Mouse (Mus musculus): ENCODE results near the gene Capn10.

Gene Capn10

DNA sequence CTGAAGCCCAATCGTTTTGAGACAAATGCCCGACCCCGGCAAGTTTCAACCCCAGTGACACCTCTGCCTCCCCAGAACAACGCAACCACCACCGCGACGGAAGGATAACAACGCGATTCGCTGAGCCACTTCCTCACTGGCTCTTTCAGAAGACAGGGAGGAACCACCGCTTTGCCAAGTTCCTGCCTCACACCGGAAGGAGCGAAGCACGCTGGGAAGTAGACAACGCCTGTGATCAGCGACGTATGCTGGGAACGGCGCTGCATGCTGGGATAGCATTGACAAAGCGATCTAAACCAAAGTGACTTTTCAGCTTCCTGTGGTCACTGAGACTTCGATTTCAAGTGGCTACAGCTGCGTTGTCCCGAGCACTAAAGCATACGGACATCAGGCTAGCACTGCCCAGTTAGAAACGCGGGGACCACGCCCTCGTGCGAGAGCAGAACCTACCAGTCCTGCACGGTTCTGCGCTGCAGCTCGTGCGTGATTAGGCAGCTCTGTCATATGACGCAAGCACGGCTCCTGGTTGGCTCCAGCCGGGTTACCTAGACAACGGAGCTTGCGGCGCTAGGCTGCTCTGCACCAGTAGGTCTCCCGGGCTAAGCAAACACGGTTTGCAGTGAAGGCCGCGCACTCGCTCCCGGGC is at the start of gene Capn10:
Capn10 (plus strand) TSS at position 195 of the 646 bp plus-strand sequence.
- peak; percentile 87 for DNase-seq (ENCODE audit: low read depth)

DNA sequence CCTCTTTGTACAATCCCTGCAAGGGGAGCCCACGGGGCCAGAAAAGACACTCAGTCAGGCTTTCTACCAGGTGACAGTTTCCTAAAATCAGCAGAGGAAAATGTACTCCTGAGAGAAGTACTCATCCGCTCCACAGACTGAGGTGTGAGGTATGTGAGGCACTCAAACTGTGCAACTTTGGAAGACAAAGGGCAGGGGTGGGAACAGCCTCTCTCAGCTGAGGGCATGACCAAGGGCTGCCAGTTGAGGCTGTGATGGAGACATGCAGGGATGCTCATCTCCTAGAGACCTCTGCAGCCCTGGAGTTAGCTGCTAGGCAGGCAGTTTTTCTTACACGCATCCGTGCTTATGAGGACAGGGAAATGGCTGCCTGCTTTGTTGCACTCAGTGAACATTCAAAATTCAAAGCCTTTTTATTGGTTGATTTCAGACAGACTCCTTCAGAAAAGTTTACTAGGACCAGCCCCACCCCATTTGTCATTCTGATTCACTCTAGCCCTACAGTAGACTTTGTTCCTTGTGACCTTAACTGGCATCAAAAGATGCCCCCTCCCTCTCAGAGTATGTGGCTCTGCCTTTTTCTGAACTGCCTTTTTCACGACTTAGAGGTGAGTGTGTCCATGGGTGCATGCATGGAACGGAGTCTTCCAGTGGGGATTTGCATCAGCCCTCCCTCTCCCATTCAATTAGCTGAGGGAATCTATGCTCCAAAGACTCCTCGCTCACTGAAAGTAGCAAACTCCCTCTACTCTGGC is 45.1 kb upstream of the Capn10 start:
- DNase-seq (ENCODE audit: low read depth) = no peak

GRCm38 (mm10) chr1:92892791-92893190 is 41.4 kb upstream of the Capn10 start:
- DNase-seq (ENCODE audit: low read depth) = no peak

GRCm38 (mm10) chr1:92893896-92894295 is 40.3 kb upstream of the Capn10 start:
- no peak for DNase-seq (ENCODE audit: low read depth)

- peak; percentile 59 for DNase-seq (ENCODE audit: low read depth)
Observed at GRCm38 (mm10) chr1:92895089-92895488, 39.1 kb upstream of the Capn10 start.

DNA sequence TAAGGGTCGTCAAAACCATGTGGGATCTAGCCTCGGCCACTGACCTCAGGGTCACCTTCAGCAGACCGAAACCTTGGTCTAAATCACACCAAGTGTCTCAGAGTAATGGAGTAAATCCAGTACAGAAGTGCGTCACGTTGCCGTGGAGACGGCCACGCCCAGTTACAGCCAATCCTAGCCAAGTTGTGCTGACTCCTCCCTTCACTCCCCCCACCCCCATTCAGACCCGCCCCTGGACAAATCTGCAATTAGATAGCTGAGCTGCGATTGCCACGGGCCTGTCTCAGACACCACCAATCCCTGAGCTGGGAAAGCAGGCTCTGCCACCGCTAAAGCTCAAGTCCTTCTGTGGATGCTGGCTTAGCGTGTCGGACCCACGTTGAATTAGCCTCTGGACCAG is 31.4 kb upstream of the Capn10 start, which contains the start of gene Ankmy1:
Ankmy1 (minus strand) TSS at position 121 of the 400 bp plus-strand sequence.
- no peak for DNase-seq (ENCODE audit: low read depth)

DNA sequence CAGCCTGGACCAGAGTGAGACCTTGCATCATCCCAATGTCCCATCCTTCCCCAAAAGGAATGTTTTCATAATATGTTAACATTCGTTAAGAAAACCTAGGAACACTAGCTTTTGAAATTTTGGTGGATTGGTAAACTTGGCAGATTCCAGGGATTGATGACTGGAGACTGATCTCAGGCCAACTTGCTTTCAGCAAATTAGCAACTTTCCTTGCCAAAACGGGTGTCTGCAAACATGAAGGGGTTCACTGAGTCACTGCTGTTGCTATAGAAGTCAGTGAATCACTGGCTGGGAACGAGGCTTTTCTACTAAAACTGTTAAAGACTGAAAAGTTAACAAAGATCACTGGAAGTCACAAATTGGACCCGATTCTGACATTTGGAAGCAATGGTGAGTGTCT is 30.5 kb upstream of the Capn10 start:
- no peak for DNase-seq (ENCODE audit: low read depth)

- DNase-seq (ENCODE audit: low read depth) = no peak
Observed at GRCm38 (mm10) chr1:92905703-92906310, 28.4 kb upstream of the Capn10 start.

- peak; percentile 68 for DNase-seq (ENCODE audit: low read depth)
Observed at GRCm38 (mm10) chr1:92906779-92907631, 27.2 kb upstream of the Capn10 start, which contains the start of gene Dusp28. TSS of gene Dusp28 (plus strand) at chr1:92906981.

DNA sequence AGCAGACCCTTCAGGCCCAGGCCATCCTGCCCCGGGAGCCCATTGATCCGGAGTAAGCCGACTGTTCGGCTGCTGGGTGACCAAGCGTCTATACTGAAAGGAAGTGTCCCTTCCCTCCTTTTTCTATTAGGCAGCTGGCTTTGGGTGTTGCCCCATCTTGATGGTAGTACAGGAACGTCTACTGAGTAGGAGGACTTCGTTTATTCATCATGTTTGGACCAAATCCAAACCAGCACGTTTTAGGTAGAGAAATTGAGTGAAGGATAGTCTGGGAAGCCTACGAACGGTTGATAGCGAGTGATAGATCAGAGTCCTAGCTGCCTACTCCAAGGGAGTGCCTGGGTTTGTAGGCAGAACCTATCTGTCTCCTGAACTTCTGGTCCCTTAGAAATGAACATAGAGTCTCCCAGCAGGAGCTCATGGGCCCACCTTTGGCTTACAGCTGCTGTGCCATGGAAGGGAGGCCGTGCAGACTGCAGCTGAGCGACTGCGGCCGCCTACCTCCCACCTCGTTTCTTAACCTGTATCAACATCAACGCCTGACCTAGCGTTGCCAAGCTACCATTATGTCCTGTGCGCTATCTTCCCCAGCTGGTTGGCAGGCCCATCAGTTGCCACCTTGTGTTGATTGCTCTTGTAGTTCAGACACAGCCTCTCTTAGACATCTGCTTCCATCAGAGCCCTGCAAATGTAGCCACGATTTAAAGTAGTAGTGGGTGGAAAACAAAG is 26.4 kb upstream of the Capn10 start:
- DNase-seq (ENCODE audit: low read depth) = no peak

DNA sequence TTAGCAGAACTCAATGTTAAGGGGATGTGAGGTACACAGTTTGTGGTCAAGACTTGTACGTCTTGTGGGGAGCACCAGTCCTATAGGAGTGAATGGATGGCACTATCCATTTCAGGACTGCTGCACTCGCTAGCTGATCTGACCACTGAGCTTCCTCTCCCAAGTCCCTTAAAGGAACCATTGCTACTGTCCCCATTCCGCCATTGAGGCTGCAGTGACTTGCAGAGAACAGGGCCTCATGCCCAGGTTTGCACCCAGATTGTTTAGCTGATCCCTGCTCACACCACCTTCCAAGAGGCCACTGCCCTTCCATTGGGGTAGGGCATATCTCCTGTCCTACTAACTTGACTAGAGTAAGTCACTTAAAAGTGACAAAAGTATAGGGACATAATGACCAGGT is 25.5 kb upstream of the Capn10 start:
- DNase-seq (ENCODE audit: low read depth) = no peak

GRCm38 (mm10) chr1:92909068-92909467 is 25.1 kb upstream of the Capn10 start:
- DNase-seq (ENCODE audit: low read depth) = no peak

DNA sequence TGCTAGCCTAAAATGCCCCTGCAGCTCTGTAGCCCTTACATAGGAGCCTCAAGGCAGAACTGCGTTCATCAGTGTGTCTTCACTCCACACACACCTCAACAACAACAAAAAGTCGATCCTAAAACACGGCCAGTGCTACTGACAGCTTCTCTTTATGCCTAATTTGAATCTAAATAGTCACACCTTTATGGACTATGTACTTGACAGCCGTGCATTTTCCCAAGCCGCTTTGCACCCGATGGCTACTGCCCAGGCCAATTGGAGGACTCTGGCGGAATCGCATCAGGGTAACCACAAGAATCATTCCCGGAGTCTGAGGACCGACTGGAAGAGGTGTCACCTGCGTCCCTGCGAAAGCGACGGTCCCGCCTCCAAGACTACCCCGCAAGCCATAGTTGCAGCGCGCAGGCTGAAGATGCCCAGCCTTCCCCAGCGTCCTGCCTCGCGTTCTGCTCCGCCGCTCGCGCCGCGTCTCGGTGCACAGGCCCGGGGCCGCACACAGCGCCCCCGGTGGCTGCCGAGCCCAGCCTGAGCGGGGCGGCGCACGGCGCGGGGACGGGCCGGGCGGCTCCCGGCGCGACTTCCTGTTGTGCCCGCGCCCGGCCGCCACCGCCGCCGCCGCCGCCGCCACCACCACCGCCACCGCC is 23.8 kb upstream of the Capn10 start, which contains the start of gene Rnpepl1:
Rnpepl1 (plus strand) TSS at position 545 of the 647 bp plus-strand sequence.
- no peak for DNase-seq (ENCODE audit: low read depth)

DNA sequence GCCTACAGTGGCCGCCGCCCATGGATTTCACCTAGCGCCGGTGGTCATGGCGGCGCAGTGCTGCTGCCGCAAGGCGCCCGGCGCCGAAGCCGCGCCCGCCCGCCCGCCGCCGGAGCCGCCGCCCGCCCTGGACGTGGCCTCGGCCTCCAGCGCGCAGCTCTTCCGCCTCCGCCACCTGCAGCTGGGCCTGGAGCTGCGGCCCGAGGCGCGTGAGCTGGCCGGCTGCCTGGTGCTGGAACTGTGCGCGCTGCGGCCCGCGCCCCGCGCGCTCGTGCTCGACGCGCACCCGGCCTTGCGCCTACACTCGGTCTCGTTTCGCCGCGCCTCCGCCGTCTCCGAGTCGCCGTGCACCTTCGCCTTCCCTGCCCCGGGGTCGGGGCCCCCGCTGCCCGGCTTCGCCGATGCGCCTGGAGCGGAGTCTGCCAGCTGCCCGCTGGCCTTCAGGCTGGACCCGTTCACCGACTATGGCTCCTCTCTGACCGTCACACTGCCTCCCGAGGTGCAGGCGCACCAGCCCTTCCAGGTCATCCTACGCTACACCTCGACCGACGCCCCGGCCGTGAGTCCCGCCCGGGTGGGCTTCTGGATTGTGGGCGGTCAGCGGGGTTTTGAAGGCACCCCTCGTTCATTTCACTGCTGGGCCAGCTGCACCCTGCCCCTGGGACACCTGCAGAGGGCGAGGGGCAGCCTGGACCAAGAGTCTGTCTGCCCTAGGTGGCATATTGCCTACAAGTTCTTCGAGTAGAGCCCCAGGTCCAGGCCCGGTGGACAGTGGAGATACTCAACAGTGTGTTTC is 23.1 kb upstream of the Capn10 start:
- no peak for DNase-seq (ENCODE audit: low read depth)

DNA sequence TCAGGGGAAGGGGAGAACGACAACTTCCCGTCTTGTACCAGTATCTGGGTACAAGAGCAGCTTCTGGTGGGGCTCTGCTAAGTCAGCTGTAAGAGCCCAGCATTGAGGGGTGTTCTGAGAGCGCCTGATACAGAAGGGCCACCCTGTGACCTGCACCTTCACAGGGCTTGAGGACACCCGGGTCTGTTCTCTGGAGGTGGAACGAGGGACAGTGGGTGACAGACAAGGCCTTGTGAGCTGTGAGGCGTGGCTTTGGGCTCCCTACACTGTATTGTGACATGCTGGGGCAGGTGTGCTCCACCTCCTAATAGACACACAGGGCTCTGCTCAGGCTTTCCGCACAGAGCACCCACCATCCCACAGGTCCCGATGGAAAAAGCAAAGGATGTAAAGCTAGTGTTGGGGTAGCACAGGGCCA is 22.4 kb upstream of the Capn10 start:
- no peak for DNase-seq (ENCODE audit: low read depth)

DNA sequence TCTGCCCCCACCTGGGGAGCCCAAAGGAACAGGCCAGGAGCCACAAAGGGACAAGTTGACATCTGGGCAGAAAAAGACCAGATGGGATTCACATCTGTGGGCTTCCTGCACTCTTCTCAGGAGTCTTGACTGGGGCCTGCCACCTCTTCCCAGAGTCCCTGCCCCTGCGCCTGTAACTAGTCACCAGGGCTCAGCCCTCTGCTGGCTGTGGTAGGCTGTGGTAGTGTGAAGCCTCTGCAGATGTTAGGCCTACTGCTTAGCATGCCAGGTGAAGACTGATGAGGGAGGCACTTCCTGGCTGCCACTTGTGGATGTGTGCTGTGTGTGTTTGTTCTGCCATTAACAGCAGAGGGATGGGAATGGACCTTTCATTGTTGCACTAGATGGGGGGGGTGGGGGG is 21.9 kb upstream of the Capn10 start:
- DNase-seq (ENCODE audit: low read depth) = no peak

GRCm38 (mm10) chr1:92914239-92914638 is 19.9 kb upstream of the Capn10 start:
- DNase-seq (ENCODE audit: low read depth) = no peak

- DNase-seq (ENCODE audit: low read depth) = no peak
Observed at GRCm38 (mm10) chr1:92914993-92915392, 19.2 kb upstream of the Capn10 start.

DNA sequence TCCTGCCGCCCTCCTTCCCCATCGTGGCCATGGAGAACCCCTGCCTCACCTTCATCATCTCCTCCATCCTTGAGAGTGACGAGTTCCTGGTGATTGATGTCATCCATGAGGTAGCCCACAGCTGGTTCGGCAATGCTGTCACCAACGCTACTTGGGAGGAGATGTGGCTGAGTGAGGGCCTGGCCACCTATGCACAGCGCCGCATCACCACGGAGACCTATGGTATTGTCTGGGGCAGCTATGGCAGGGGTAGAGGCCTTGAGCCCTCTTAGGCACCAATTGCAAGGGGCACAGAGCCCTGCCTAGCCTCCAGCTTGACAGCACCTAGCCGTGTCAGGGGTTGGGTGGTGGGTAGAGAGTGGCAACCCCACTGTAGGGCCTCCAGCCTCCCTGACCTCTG is 17.5 kb upstream of the Capn10 start:
- no peak for DNase-seq (ENCODE audit: low read depth)

- DNase-seq (ENCODE audit: low read depth) = no peak
Observed at GRCm38 (mm10) chr1:92919151-92919550, 15.0 kb upstream of the Capn10 start.

Measured in c-Kit-positive CD71-negative TER-119-negative erythroid progenitor cells, embryonic 14.5 days (primary cell).